In the genomic region with DNA sequence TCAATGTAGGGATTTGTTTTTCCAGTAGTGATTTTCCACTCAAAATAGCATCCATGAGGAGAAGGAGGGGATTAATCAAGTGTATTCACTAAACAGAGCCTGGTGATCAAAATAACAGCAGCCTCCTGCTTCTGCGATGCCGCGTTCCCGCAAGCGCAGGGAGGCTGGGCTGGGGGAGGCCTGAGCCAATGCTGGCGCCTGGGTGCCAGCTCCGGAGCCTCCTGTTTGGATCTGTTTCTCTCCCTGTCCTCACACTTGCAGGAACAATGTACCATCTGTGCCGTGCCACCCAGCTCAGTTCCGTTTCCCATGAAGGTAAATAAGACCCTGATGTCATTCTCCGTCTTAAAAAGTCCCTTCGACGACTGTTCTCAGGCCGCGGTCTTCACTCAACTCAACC, we compare ENCODE assay signal across 15 mouse cellular contexts.
A peak's percentile ranks its signal among the peaks of the same experiment; 100 is the strongest.
DNase-seq lines count a peak whose midpoint lies in the region; ATAC-seq and TF ChIP-seq lines count a peak whose summit lies in the region.
"Had no signal": no experiment of that assay in that cellular context is flagged by ENCODE, and none has a peak within 500 bp of the region (broad histone marks: within the 10 kb centered on the region; RNA-seq: fewer than 3 reads in every experiment).

No protein-coding gene starts in this region.

- no peaks in the 10 kb centered on the region for H3K9me3 ChIP-seq in ES-E14 (ENCODE audit: control insufficient read depth, insufficient read depth, low read depth, low read length)
- H3K9me3 ChIP-seq in midbrain, embryonic 14.5 days (ENCODE audit: control insufficient read depth, low read length) = no peaks in the 10 kb centered on the region
- H3K9me3 ChIP-seq: heart, embryonic 13.5 days; limb, embryonic 12.5 days had no signal

- no peak for DNase-seq in cerebellum, postnatal 4 days (ENCODE audit: low spot score in 2 of 2)
- no peak for DNase-seq in ES-E14 (ENCODE audit: low read depth, low spot score)
- DNase-seq in cerebellum, postnatal 25 days = peak; percentile 85 to 87
- DNase-seq in layer of hippocampus, postnatal 14 days (ENCODE audit: low spot score in 2 of 2) = peak; percentile 59 to 81
- DNase-seq in T-cell, adult 2 months (ENCODE audit: low spot score) = no peak
- DNase-seq in midbrain, embryonic 14.5 days = no peak
- no peak for DNase-seq in heart, adult 11 months
- DNase-seq: gastrocnemius, adult 2 months; lung, adult 18-20 months had no signal

- H3K27me3 ChIP-seq in midbrain, embryonic 14.5 days (ENCODE audit: control insufficient read depth, insufficient read depth, low read length) = no peaks in the 10 kb centered on the region
- H3K27me3 ChIP-seq: heart, embryonic 13.5 days; limb, embryonic 12.5 days had no signal

- peak; percentile 64 for ATAC-seq in cerebellum, adult (ENCODE audit: insufficient number of reproducible peaks, low FRiP score, low TSS enrichment)
- no peak for ATAC-seq in midbrain, embryonic 14.5 days (ENCODE audit: low FRiP score, low TSS enrichment)
- ATAC-seq: activated CD4-positive, CD25-positive, alpha-beta regulatory T cell, adult 4 months; hindbrain, embryonic 16.5 days had no signal

- in situ Hi-C loops in ES-E14 (cut with MboI; ENCODE audit: low sequenced_read_pairs in 2 of 2, unreplicated experiment in 2 of 2) = no loop called here

- peaks cover 1 to 26% of the 10 kb centered on the region in 2 experiments; a peak in 3 of 4 replicates for H3K4me1 ChIP-seq in ES-E14 (ENCODE audit: control insufficient read depth in 2 of 2, insufficient read depth in 2 of 2, low read length in 2 of 2, poor library complexity in 1 of 2)
- H3K4me1 ChIP-seq in midbrain, embryonic 14.5 days (ENCODE audit: control insufficient read depth, insufficient read depth, low read length) = peaks cover 8% of the 10 kb centered on the region; the same call in 1 of the 2 replicates

- no peak overlapping the region for H3K27ac ChIP-seq in ES-E14 (ENCODE audit: insufficient read depth, low read depth, low read length, poor library complexity, severe bottlenecking)
- no peak overlapping the region for H3K27ac ChIP-seq in midbrain, embryonic 14.5 days (replicated peaks; ENCODE audit: low read depth, low read length)
- H3K27ac ChIP-seq: gastrocnemius, adult 2 months; heart, embryonic 13.5 days; limb, embryonic 12.5 days had no signal

- H3K4me3 ChIP-seq in ES-E14 (ENCODE audit: insufficient read depth in 1 of 2, low read depth in 1 of 2, low read length in 2 of 2, poor library complexity in 1 of 2, severe bottlenecking in 1 of 2) = peak overlapping the region in 1 of 2 experiments; percentile 23; a peak in 2 of 4 replicates
- no peak overlapping the region for H3K4me3 ChIP-seq in midbrain, embryonic 14.5 days (replicated peaks; ENCODE audit: low read depth, low read length)
- H3K4me3 ChIP-seq: gastrocnemius, adult 2 months; heart, embryonic 13.5 days; limb, embryonic 12.5 days had no signal

- no peak overlapping the region for H3K4me2 ChIP-seq in midbrain, embryonic 14.5 days (ENCODE audit: low read length)
- H3K4me2 ChIP-seq: heart, embryonic 13.5 days; limb, embryonic 12.5 days had no signal

- WGBS in midbrain, embryonic 14.5 days = 81% methylated on average over 14 of the region's 14 CpGs

- H3K36me3 ChIP-seq in ES-E14 (ENCODE audit: control insufficient read depth, insufficient read depth, low read length, poor library complexity, severe bottlenecking) = no peaks in the 10 kb centered on the region
- H3K36me3 ChIP-seq in midbrain, embryonic 14.5 days (ENCODE audit: control insufficient read depth, insufficient read depth, low read length) = no peaks in the 10 kb centered on the region
- H3K36me3 ChIP-seq: G1E; heart, embryonic 13.5 days; limb, embryonic 12.5 days had no signal

- H3K9ac ChIP-seq in ES-E14 (ENCODE audit: insufficient read depth, low read depth, low read length, poor library complexity, severe bottlenecking) = 0 out of 2 replicates have a peak overlapping the region, but pooled peaks have one; percentile 25
- H3K9ac ChIP-seq in midbrain, embryonic 14.5 days (replicated peaks; ENCODE audit: low read length) = no peak overlapping the region
- H3K9ac ChIP-seq: heart, embryonic 13.5 days; limb, embryonic 12.5 days had no signal

TF ChIP-seq in ES-E14, 5 proteins besides CTCF, POLR2A, EP300 and RAD21:
- TF ChIP-seq CHD2 (IDR thresholded peaks at IDR 0.05; ENCODE audit: low read depth, low read length) (no peak), HCFC1 (IDR thresholded peaks at IDR 0.05; ENCODE audit: borderline replicate concordance, insufficient read depth, low read length) (no peak), MAFK (IDR thresholded peaks at IDR 0.05; ENCODE audit: insufficient read depth, low read depth, low read length) (no peak), ZC3H11A (IDR thresholded peaks at IDR 0.05; ENCODE audit: borderline replicate concordance, low read depth, low read length) (no peak), ZNF384 (IDR thresholded peaks at IDR 0.05; ENCODE audit: low read depth, low read length) (no peak)

Comparison
In these comparisons a context has a peak if more than half of its experiments do, and no peak if none do; other contexts are left out.
1. DNase-seq: peak in cerebellum, postnatal 25 days (2 of 2) and layer of hippocampus, postnatal 14 days (2 of 2); none in cerebellum, postnatal 4 days (0 of 2), ES-E14 (single experiment), T-cell, adult 2 months (single experiment), midbrain, embryonic 14.5 days (single experiment) and heart, adult 11 months (single experiment).